Mouse (Mus musculus): ENCODE results near the gene Pam.

DNA sequence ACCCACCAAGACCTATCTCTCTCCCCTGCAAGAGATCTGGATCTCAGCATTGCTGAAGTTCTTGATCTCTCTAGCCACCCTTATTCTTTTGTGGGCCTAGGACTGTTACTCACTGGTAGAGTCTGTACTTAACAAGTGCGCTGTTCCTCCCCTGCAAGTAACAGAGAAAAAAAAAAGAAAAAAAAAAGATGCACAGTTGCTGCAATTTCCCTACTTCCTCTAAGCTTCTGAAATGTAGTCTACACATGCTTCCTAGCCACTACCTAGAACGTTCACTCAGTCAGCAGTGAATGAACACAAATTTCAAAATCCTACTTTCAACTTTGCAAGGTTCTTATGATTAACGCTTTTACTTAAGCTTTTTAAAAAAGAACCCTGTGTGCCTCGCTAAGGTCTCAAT, 42.7 kb downstream of the Pam start:
- TF ChIP-seq CTCF (IDR thresholded peaks at IDR 0.05; ENCODE audit: borderline replicate concordance, control insufficient read depth, extremely low read depth, insufficient read depth, low read length, poor library complexity) (no peak), POLR2A (IDR thresholded peaks at IDR 0.05; ENCODE audit: control insufficient read depth, extremely low read depth, insufficient read depth, low read length, poor library complexity) (no peak)

All from thymus, adult 2 months (tissue).